Mouse (Mus musculus) ES-Bruce4 (cell line): ENCODE results near the gene Ccl17.

Experiments used
- CTCF ChIP-seq: IDR thresholded peaks from one replicate; pipeline ENCODE4 v1.8.1; 2011; ENCODE audit warnings: low read depth, low read length
- EP300 ChIP-seq: IDR thresholded peaks from 2 replicates; pipeline ENCODE4 v1.6.1; 2011; ENCODE audit warnings: low read depth, low read length; ENCODE audit not compliant: insufficient read depth
- POLR2A ChIP-seq: IDR thresholded peaks from one replicate; pipeline ENCODE4 v1.8.1; 2011; ENCODE audit warnings: low read length; ENCODE audit not compliant: insufficient read depth

- TF ChIP-seq CTCF (no peak), POLR2A (no peak), EP300 (no peak)
Measured at GRCm38 (mm10) chr8:94857011-94857345, 46.7 kb downstream of the Ccl17 start.
